9 mouse cellular contexts compared by ENCODE assay signal in the genomic region with DNA sequence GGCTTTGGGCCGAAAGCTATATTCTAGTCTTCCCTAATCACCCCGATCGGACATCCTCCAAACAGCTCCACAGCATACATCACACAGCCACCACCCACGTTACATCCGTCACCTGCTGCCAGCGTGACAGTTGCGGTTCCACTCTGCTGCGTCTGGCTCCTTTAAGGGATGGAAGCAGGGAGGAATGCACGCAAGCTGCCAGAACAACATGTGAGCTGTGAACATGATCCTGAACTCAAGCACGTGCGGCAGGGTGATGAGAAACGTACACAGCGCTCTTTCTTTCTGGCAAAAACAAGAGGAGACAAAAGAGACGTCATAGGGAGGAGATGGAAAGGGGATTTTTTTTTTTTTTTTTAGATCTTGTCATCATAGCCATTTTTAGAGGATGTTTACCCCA. TPM values are rescaled to one million over a fixed set of nuclear protein-coding genes. Genes with fewer than 3 reads are reported as not detected.
DNase-seq lines count a peak whose midpoint lies in the region; ATAC-seq lines count a peak whose summit lies in the region.
"Had no signal": no experiment of that assay in that cellular context is flagged by ENCODE, and none has a peak within 500 bp of the region (broad histone marks: within the 10 kb centered on the region; RNA-seq: fewer than 3 reads in every experiment).

No protein-coding gene starts in this region.

- no peak overlapping the region for H3K27ac ChIP-seq in hindbrain, embryonic 16.5 days (ENCODE audit: low read depth, low read length)
- no peak overlapping the region for H3K27ac ChIP-seq in hindbrain, embryonic 14.5 days
- H3K27ac ChIP-seq in kidney, embryonic 16.5 days (ENCODE audit: low read length) = 0 out of 2 replicates have a peak overlapping the region, but pooled peaks have one; percentile 5
- no peak overlapping the region for H3K27ac ChIP-seq in midbrain, embryonic 10.5 days (replicated peaks)
- no peak overlapping the region for H3K27ac ChIP-seq in midbrain, embryonic 14.5 days (replicated peaks; ENCODE audit: low read depth, low read length)
- H3K27ac ChIP-seq: macrophage had no signal

- H3K9ac ChIP-seq in hindbrain, embryonic 16.5 days (ENCODE audit: low read depth, low read length) = no peak overlapping the region
- H3K9ac ChIP-seq in hindbrain, embryonic 14.5 days = no peak overlapping the region; the same call in 1 of the 2 replicates
- no peak overlapping the region for H3K9ac ChIP-seq in kidney, embryonic 16.5 days (replicated peaks; ENCODE audit: low read length)
- no peak overlapping the region for H3K9ac ChIP-seq in midbrain, embryonic 14.5 days (replicated peaks; ENCODE audit: low read length)

- H3K9me3 ChIP-seq in hindbrain, embryonic 16.5 days (ENCODE audit: control insufficient read depth, low read length) = no peaks in the 10 kb centered on the region
- no peaks in the 10 kb centered on the region for H3K9me3 ChIP-seq in hindbrain, embryonic 14.5 days (ENCODE audit: control insufficient read depth, low read length)
- no peaks in the 10 kb centered on the region for H3K9me3 ChIP-seq in kidney, embryonic 16.5 days (ENCODE audit: low read length)
- H3K9me3 ChIP-seq in midbrain, embryonic 10.5 days (replicated peaks) = 0 out of 2 replicates have a peak, but pooled peaks cover 2% of the 10 kb centered on the region
- H3K9me3 ChIP-seq in midbrain, embryonic 14.5 days (ENCODE audit: control insufficient read depth, low read length) = no peaks in the 10 kb centered on the region

- no peaks in the 10 kb centered on the region for H3K27me3 ChIP-seq in hindbrain, embryonic 16.5 days (replicated peaks; ENCODE audit: control insufficient read depth, insufficient read depth, low read length)
- H3K27me3 ChIP-seq in hindbrain, embryonic 14.5 days (ENCODE audit: control insufficient read depth, insufficient read depth, low read length) = no peaks in the 10 kb centered on the region
- no peaks in the 10 kb centered on the region for H3K27me3 ChIP-seq in kidney, embryonic 16.5 days (ENCODE audit: insufficient read depth, low read length)
- H3K27me3 ChIP-seq in midbrain, embryonic 10.5 days (ENCODE audit: low read depth, poor library complexity, severe bottlenecking) = no peaks in the 10 kb centered on the region
- no peaks in the 10 kb centered on the region for H3K27me3 ChIP-seq in midbrain, embryonic 14.5 days (ENCODE audit: control insufficient read depth, insufficient read depth, low read length)

- WGBS in hindbrain, embryonic 16.5 days = 56% methylated on average over 14 of the region's 14 CpGs
- 56% methylated on average over 14 of the region's 14 CpGs for WGBS in hindbrain, embryonic 14.5 days
- 28% methylated on average over 14 of the region's 14 CpGs for WGBS in kidney, embryonic 16.5 days
- 91% methylated on average over 14 of the region's 14 CpGs for WGBS in midbrain, embryonic 10.5 days
- WGBS in midbrain, embryonic 14.5 days = 71% methylated on average over 14 of the region's 14 CpGs

- H3K36me3 ChIP-seq in hindbrain, embryonic 16.5 days (ENCODE audit: control insufficient read depth, insufficient read depth, low read length) = no peaks in the 10 kb centered on the region
- H3K36me3 ChIP-seq in hindbrain, embryonic 14.5 days (replicated peaks; ENCODE audit: control insufficient read depth, insufficient read depth) = no peaks in the 10 kb centered on the region
- H3K36me3 ChIP-seq in kidney, embryonic 16.5 days (ENCODE audit: insufficient read depth, low read length) = no peaks in the 10 kb centered on the region
- H3K36me3 ChIP-seq in midbrain, embryonic 10.5 days = no peaks in the 10 kb centered on the region
- no peaks in the 10 kb centered on the region for H3K36me3 ChIP-seq in midbrain, embryonic 14.5 days (ENCODE audit: control insufficient read depth, insufficient read depth, low read length)

- no peak overlapping the region for H3K4me2 ChIP-seq in hindbrain, embryonic 16.5 days (ENCODE audit: low read length)
- H3K4me2 ChIP-seq in hindbrain, embryonic 14.5 days (replicated peaks) = no peak overlapping the region
- H3K4me2 ChIP-seq in kidney, embryonic 16.5 days (replicated peaks; ENCODE audit: low read depth, low read length) = peak overlapping the region; percentile 13; the same call in 1 of the 2 replicates
- no peak overlapping the region for H3K4me2 ChIP-seq in midbrain, embryonic 14.5 days (ENCODE audit: low read length)

- peak; percentile 36 for DNase-seq in CD4-positive, CD25-positive, alpha-beta regulatory T cell, adult 2 months (ENCODE audit: low read depth, low spot score)
- DNase-seq in hindbrain, embryonic 14.5 days (ENCODE audit: low spot score) = no peak
- DNase-seq in right cerebral cortex, adult 2 months (ENCODE audit: low spot score in 2 of 2) = peak; percentile 63 to 68
- no peak for DNase-seq in midbrain, embryonic 10.5 days (ENCODE audit: low spot score)
- DNase-seq in midbrain, embryonic 14.5 days = no peak

- peaks cover 10% of the 10 kb centered on the region for H3K4me1 ChIP-seq in hindbrain, embryonic 16.5 days (ENCODE audit: control insufficient read depth, insufficient read depth, low read depth, low read length)
- H3K4me1 ChIP-seq in hindbrain, embryonic 14.5 days (replicated peaks; ENCODE audit: control insufficient read depth, insufficient read depth, low read length) = peaks cover 10% of the 10 kb centered on the region
- peaks cover 16% of the 10 kb centered on the region for H3K4me1 ChIP-seq in kidney, embryonic 16.5 days (ENCODE audit: insufficient read depth, low read length)
- peaks cover 15% of the 10 kb centered on the region for H3K4me1 ChIP-seq in midbrain, embryonic 10.5 days
- H3K4me1 ChIP-seq in midbrain, embryonic 14.5 days (ENCODE audit: control insufficient read depth, insufficient read depth, low read length) = peaks cover 9% of the 10 kb centered on the region

- ATAC-seq in CD4-positive, CD25-positive, alpha-beta regulatory T cell, adult 4 months = no peak
- peak; percentile 54; the same call in 1 of the 2 replicates for ATAC-seq in hindbrain, embryonic 16.5 days
- no peak; the same call in 1 of the 2 replicates for ATAC-seq in hindbrain, embryonic 14.5 days (ENCODE audit: low FRiP score)
- ATAC-seq in kidney, embryonic 16.5 days (ENCODE audit: low FRiP score, low TSS enrichment) = 0 out of 2 replicates have a peak, but pooled peaks have one; percentile 28
- ATAC-seq in midbrain, embryonic 14.5 days (ENCODE audit: low FRiP score, low TSS enrichment) = no peak

- H3K4me3 ChIP-seq in hindbrain, embryonic 16.5 days (ENCODE audit: low read length) = no peak overlapping the region
- H3K4me3 ChIP-seq in hindbrain, embryonic 14.5 days (replicated peaks; ENCODE audit: low read length) = no peak overlapping the region
- H3K4me3 ChIP-seq in kidney, embryonic 16.5 days (ENCODE audit: low read length) = no peak overlapping the region
- H3K4me3 ChIP-seq in midbrain, embryonic 10.5 days = no peak overlapping the region
- no peak overlapping the region for H3K4me3 ChIP-seq in midbrain, embryonic 14.5 days (replicated peaks; ENCODE audit: low read depth, low read length)

RNA-seq across cellular contexts. Expression of gene Ranbp9, which starts 17.8 kb away (rescaled TPM):
- 10 to 100 TPM; 28.3 to 45.2 TPM for polyA plus RNA-seq in CD4-positive, CD25-positive, alpha-beta regulatory T cell, adult 4 months (2017; shearing (Covaris generic))
- polyA plus RNA-seq in hindbrain, embryonic 16.5 days (2015; fragmentation: Nextera tagmentation; extraction: Ambion mirVana) = 10.0 and 11.2 TPM in 2 replicates
- polyA plus RNA-seq in hindbrain, embryonic 14.5 days (2014; fragmentation: Nextera tagmentation; extraction: Ambion mirVana) = 14.8 and 16.8 TPM in 2 replicates
- 8.4 and 9.1 TPM in 2 replicates for polyA plus RNA-seq in kidney, embryonic 16.5 days (2015; fragmentation: Nextera tagmentation; extraction: Ambion mirVana)
- 7.7 and 9.3 TPM in 2 replicates for polyA plus RNA-seq in midbrain, embryonic 10.5 days (2016; fragmentation: Nextera tagmentation; extraction: Ambion mirVana)
- 19.6 and 22.7 TPM in 2 replicates for polyA plus RNA-seq in midbrain, embryonic 14.5 days (2014; fragmentation: Nextera tagmentation; extraction: Ambion mirVana)

Comparison
In these comparisons a context has a peak if more than half of its experiments do, and no peak if none do; other contexts are left out.
1. ATAC-seq: peak in hindbrain, embryonic 16.5 days (single experiment) and kidney, embryonic 16.5 days (single experiment); none in CD4-positive, CD25-positive, alpha-beta regulatory T cell, adult 4 months (single experiment), hindbrain, embryonic 14.5 days (single experiment) and midbrain, embryonic 14.5 days (single experiment).
2. DNase-seq: peak in CD4-positive, CD25-positive, alpha-beta regulatory T cell, adult 2 months (single experiment) and right cerebral cortex, adult 2 months (2 of 2); none in hindbrain, embryonic 14.5 days (single experiment), midbrain, embryonic 10.5 days (single experiment) and midbrain, embryonic 14.5 days (single experiment).